Mouse (Mus musculus) stomach, adult 2 months (tissue): Measurements from ENCODE around the gene Pcdh15. TPM values are rescaled to one million over a fixed set of nuclear protein-coding genes. Genes with fewer than 3 reads are reported as not detected.

Experiments used
- polyA plus RNA-seq: library from polyadenylated mRNA; depleted of rRNA; stranded (reverse); fragments of >200 nt; gene quantifications from 2 replicates; pipeline ENCODE4 v1.2.3, GENCODE M21; 2012; rRNA removed

Gene Pcdh15
- polyA plus RNA-seq: 0.02 TPM in 1 of 2 replicates, not detected in the other

GRCm38 (mm10) chr10:73098966-73099845, at the start of gene Pcdh15:
Gene Pcdh15 (plus strand): TSS chr10:73099342.

